Mouse (Mus musculus): ENCODE measurements around the gene Dennd6a.
A peak's percentile ranks its signal among the peaks of the same experiment; 100 is the strongest.
"Not testable (repeated sequence)": the region's sequence is repeated elsewhere in the genome, so short reads cannot be mapped to it uniquely, and the experiment has no call there.

The Dennd6a gene

GRCm38 (mm10) chr14:26639961-26640360, 66.3 kb downstream of the Dennd6a start:
- DNase-seq (ENCODE audit: low spot score in 2 of 2), result no peak

GRCm38 (mm10) chr14:26643006-26643624, 69.5 kb downstream of the Dennd6a start:
- no peak for DNase-seq (ENCODE audit: low spot score in 2 of 2)

GRCm38 (mm10) chr14:26645989-26646650, 72.5 kb downstream of the Dennd6a start:
- DNase-seq (ENCODE audit: low spot score in 2 of 2), result no peak

GRCm38 (mm10) chr14:26647811-26648210, 74.2 kb downstream of the Dennd6a start:
- DNase-seq (ENCODE audit: low spot score in 2 of 2), result no peak

- no peak for DNase-seq (ENCODE audit: low spot score in 2 of 2)
Measured at GRCm38 (mm10) chr14:26651901-26652300, 78.2 kb downstream of the Dennd6a start.

GRCm38 (mm10) chr14:26658178-26658577, 84.5 kb downstream of the Dennd6a start:
- DNase-seq (ENCODE audit: low spot score in 2 of 2), result no peak

- DNase-seq (ENCODE audit: low spot score in 2 of 2), result no peak
Measured at GRCm38 (mm10) chr14:26660233-26660632, 86.6 kb downstream of the Dennd6a start.

GRCm38 (mm10) chr14:26662016-26662415, 88.4 kb downstream of the Dennd6a start:
- no peak for DNase-seq (ENCODE audit: low spot score in 2 of 2)

- DNase-seq (ENCODE audit: low spot score in 2 of 2), result no peak
Measured at GRCm38 (mm10) chr14:26662488-26662887, 88.8 kb downstream of the Dennd6a start.

- DNase-seq (ENCODE audit: low spot score in 2 of 2), result no peak
Measured at GRCm38 (mm10) chr14:26663851-26664250, 90.2 kb downstream of the Dennd6a start.

GRCm38 (mm10) chr14:26667991-26668370, 94.3 kb downstream of the Dennd6a start:
- DNase-seq (ENCODE audit: low spot score in 2 of 2), result no peak

GRCm38 (mm10) chr14:26668371-26669291, 95.0 kb downstream of the Dennd6a start:
- DNase-seq (ENCODE audit: low spot score in 2 of 2), result peak; percentile 6 to 8

- peak; percentile 85 to 93 for DNase-seq (ENCODE audit: low spot score in 2 of 2)
Measured at GRCm38 (mm10) chr14:26669292-26670073, 95.8 kb downstream of the Dennd6a start, which contains the start of gene Pde12. Gene Pde12, minus strand, starts transcription at chr14:26669883.

GRCm38 (mm10) chr14:26670964-26671363, 97.3 kb downstream of the Dennd6a start:
- DNase-seq (ENCODE audit: low spot score in 2 of 2), result no peak

GRCm38 (mm10) chr14:26671870-26672615, 98.4 kb downstream of the Dennd6a start:
- not testable (repeated sequence) for DNase-seq (ENCODE audit: low spot score in 2 of 2)

GRCm38 (mm10) chr14:26674476-26675169, 101.0 kb downstream of the Dennd6a start:
- not testable (repeated sequence) for DNase-seq (ENCODE audit: low spot score in 2 of 2)

- DNase-seq (ENCODE audit: low spot score in 2 of 2), result no peak
Measured at GRCm38 (mm10) chr14:26675371-26675770, 101.7 kb downstream of the Dennd6a start.

GRCm38 (mm10) chr14:26675791-26676190, 102.1 kb downstream of the Dennd6a start:
- DNase-seq (ENCODE audit: low spot score in 2 of 2), result no peak
